ENCODE assay signal across 16 mouse cellular contexts in the genomic region with DNA sequence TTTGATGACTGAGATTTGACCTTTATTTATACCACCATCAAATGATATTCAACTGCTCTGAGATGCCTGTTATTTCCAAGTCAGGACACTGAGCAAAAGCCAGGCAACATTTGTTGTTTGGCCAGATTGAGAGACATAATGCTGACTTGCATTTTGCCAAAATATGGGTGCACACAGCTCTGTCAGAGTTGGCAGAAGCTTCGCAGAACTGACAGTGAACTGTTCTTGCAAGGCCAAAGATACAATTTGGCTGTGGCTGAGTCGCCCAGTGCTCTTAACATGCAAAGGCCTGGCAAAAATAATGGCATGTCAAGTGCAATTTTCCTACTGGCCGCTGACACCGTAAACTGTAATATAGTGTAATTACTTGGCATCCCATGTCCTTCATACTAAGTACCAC. TPM values are rescaled to one million over a fixed set of nuclear protein-coding genes. Genes with fewer than 3 reads are reported as not detected.
A peak's percentile ranks its signal among the peaks of the same experiment; 100 is the strongest.
DNase-seq lines count a peak whose midpoint lies in the region; ATAC-seq and TF ChIP-seq lines count a peak whose summit lies in the region.
"Had no signal": no experiment of that assay in that cellular context is flagged by ENCODE, and none has a peak within 500 bp of the region (broad histone marks: within the 10 kb centered on the region; RNA-seq: fewer than 3 reads in every experiment).

No protein-coding gene starts in this region.

- TF ChIP-seq CTCF in hindbrain, postnatal 0 days (IDR thresholded peaks at IDR 0.05; ENCODE audit: low read depth): no peak
- no peak for TF ChIP-seq CTCF in cerebellum, adult 2 months (IDR thresholded peaks at IDR 0.05; ENCODE audit: borderline replicate concordance, insufficient read depth, low read depth, low read length)

- H3K27ac ChIP-seq in forebrain, embryonic 16.5 days (ENCODE audit: low read length): no peak overlapping the region
- no peak overlapping the region for H3K27ac ChIP-seq in forebrain, embryonic 10.5 days
- no peak overlapping the region for H3K27ac ChIP-seq in hindbrain, postnatal 0 days
- H3K27ac ChIP-seq in hindbrain, embryonic 14.5 days: no peak overlapping the region
- H3K27ac ChIP-seq in cerebellum, adult 2 months (ENCODE audit: insufficient read depth, low read length): peak overlapping the region; percentile 2; the same call in 1 of the 2 replicates
- no peak overlapping the region for H3K27ac ChIP-seq in kidney, embryonic 16.5 days (ENCODE audit: low read length)
- H3K27ac ChIP-seq: embryonic facial prominence, embryonic 13.5 days; forebrain, embryonic 12.5 days; heart, embryonic 15.5 days; left cerebral cortex, adult 2 months; neural tube, embryonic 15.5 days had no signal

- H3K36me3 ChIP-seq in forebrain, embryonic 16.5 days (ENCODE audit: control insufficient read depth, insufficient read depth): no peaks in the 10 kb centered on the region
- no peaks in the 10 kb centered on the region for H3K36me3 ChIP-seq in forebrain, embryonic 10.5 days (replicated peaks)
- H3K36me3 ChIP-seq in hindbrain, postnatal 0 days (ENCODE audit: insufficient read depth, low read length): no peaks in the 10 kb centered on the region
- H3K36me3 ChIP-seq in hindbrain, embryonic 14.5 days (replicated peaks; ENCODE audit: control insufficient read depth, insufficient read depth): no peaks in the 10 kb centered on the region
- no peaks in the 10 kb centered on the region for H3K36me3 ChIP-seq in kidney, embryonic 16.5 days (ENCODE audit: insufficient read depth, low read length)
- H3K36me3 ChIP-seq: embryonic facial prominence, embryonic 13.5 days; forebrain, embryonic 12.5 days; heart, embryonic 15.5 days; neural tube, embryonic 15.5 days had no signal

- 63% methylated on average over 4 of the region's 4 CpGs for whole genome bisulfite sequencing in forebrain, embryonic 16.5 days
- 85% methylated on average over 4 of the region's 4 CpGs for WGBS in forebrain, embryonic 10.5 days
- 54% methylated on average over 4 of the region's 4 CpGs for WGBS in hindbrain, postnatal 0 days
- 69% methylated on average over 4 of the region's 4 CpGs for WGBS in hindbrain, embryonic 14.5 days
- 5% methylated on average over 4 of the region's 4 CpGs for WGBS in cerebellum, adult 2 months
- 76% methylated on average over 4 of the region's 4 CpGs for WGBS in kidney, embryonic 16.5 days

- H3K4me3 ChIP-seq in forebrain, embryonic 16.5 days (replicated peaks; ENCODE audit: low read length): no peak overlapping the region
- no peak overlapping the region for H3K4me3 ChIP-seq in forebrain, embryonic 10.5 days
- H3K4me3 ChIP-seq in hindbrain, postnatal 0 days (ENCODE audit: low read length): no peak overlapping the region
- H3K4me3 ChIP-seq in hindbrain, embryonic 14.5 days (replicated peaks; ENCODE audit: low read length): no peak overlapping the region
- no peak overlapping the region for H3K4me3 ChIP-seq in cerebellum, adult 2 months (replicated peaks; ENCODE audit: insufficient read depth, low read depth, low read length)
- H3K4me3 ChIP-seq in kidney, embryonic 16.5 days (ENCODE audit: low read length): no peak overlapping the region
- H3K4me3 ChIP-seq: embryonic facial prominence, embryonic 13.5 days; forebrain, embryonic 12.5 days; heart, embryonic 15.5 days; left cerebral cortex, adult 2 months; neural tube, embryonic 15.5 days had no signal

- DNase-seq in forebrain, embryonic 10.5 days (ENCODE audit: extremely low spot score, low spot score): no peak
- DNase-seq in hindbrain, postnatal 0 days (ENCODE audit: low spot score): peak; percentile 62
- no peak for DNase-seq in hindbrain, embryonic 14.5 days (ENCODE audit: low spot score)
- DNase-seq in cerebellum, adult 2 months: peak; percentile 58 to 84
- peak; percentile 50 for DNase-seq in retina, embryonic 14.5 days (ENCODE audit: low spot score)
- no peak for DNase-seq in adrenal gland, postnatal 25 days
- DNase-seq: kidney, adult 8-10 months; thymus, postnatal 14 days had no signal

- 0 out of 2 replicates have a peak, but pooled peaks have one; percentile 33 for ATAC-seq in forebrain, embryonic 16.5 days
- 0 out of 2 replicates have a peak, but pooled peaks have one; percentile 27 for ATAC-seq in hindbrain, postnatal 0 days
- no peak for ATAC-seq in hindbrain, embryonic 14.5 days (ENCODE audit: low FRiP score)
- no peak for ATAC-seq in kidney, embryonic 16.5 days (ENCODE audit: low FRiP score, low TSS enrichment)

- TF ChIP-seq POLR2A in cerebellum, adult 2 months (IDR thresholded peaks at IDR 0.05; ENCODE audit: borderline replicate concordance, insufficient read depth, low read length): no peak

- no peaks in the 10 kb centered on the region for H3K27me3 ChIP-seq in forebrain, embryonic 16.5 days (replicated peaks; ENCODE audit: control insufficient read depth, insufficient read depth, low read length)
- no peaks in the 10 kb centered on the region for H3K27me3 ChIP-seq in forebrain, embryonic 10.5 days (ENCODE audit: poor library complexity, severe bottlenecking)
- no peaks in the 10 kb centered on the region for H3K27me3 ChIP-seq in hindbrain, postnatal 0 days (ENCODE audit: insufficient read depth, low read length)
- no peaks in the 10 kb centered on the region for H3K27me3 ChIP-seq in hindbrain, embryonic 14.5 days (ENCODE audit: control insufficient read depth, insufficient read depth, low read length)
- no peaks in the 10 kb centered on the region for H3K27me3 ChIP-seq in cerebellum, adult 2 months (ENCODE audit: control insufficient read depth, insufficient read depth, low read length)
- H3K27me3 ChIP-seq in kidney, embryonic 16.5 days (ENCODE audit: insufficient read depth, low read length): no peaks in the 10 kb centered on the region
- H3K27me3 ChIP-seq: embryonic facial prominence, embryonic 13.5 days; forebrain, embryonic 12.5 days; heart, embryonic 15.5 days; neural tube, embryonic 15.5 days had no signal

- H3K4me2 ChIP-seq in forebrain, embryonic 16.5 days (ENCODE audit: low read length): no peak overlapping the region
- H3K4me2 ChIP-seq in hindbrain, postnatal 0 days (ENCODE audit: low read depth, low read length): no peak overlapping the region
- no peak overlapping the region for H3K4me2 ChIP-seq in hindbrain, embryonic 14.5 days (replicated peaks)
- H3K4me2 ChIP-seq in kidney, embryonic 16.5 days (replicated peaks; ENCODE audit: low read depth, low read length): no peak overlapping the region
- H3K4me2 ChIP-seq: embryonic facial prominence, embryonic 13.5 days; forebrain, embryonic 12.5 days; heart, embryonic 15.5 days; neural tube, embryonic 15.5 days had no signal

- H3K9ac ChIP-seq in forebrain, embryonic 16.5 days (replicated peaks; ENCODE audit: low read depth, low read length): no peak overlapping the region
- H3K9ac ChIP-seq in hindbrain, postnatal 0 days (replicated peaks; ENCODE audit: low read length): no peak overlapping the region
- H3K9ac ChIP-seq in hindbrain, embryonic 14.5 days: no peak overlapping the region
- no peak overlapping the region for H3K9ac ChIP-seq in kidney, embryonic 16.5 days (replicated peaks; ENCODE audit: low read length)
- H3K9ac ChIP-seq: embryonic facial prominence, embryonic 13.5 days; forebrain, embryonic 12.5 days; heart, embryonic 15.5 days; neural tube, embryonic 15.5 days had no signal

- peaks cover 10% of the 10 kb centered on the region for H3K4me1 ChIP-seq in forebrain, embryonic 16.5 days (replicated peaks; ENCODE audit: control insufficient read depth, insufficient read depth, low read length)
- peaks cover 4% of the 10 kb centered on the region; the same call in 1 of the 2 replicates for H3K4me1 ChIP-seq in forebrain, embryonic 10.5 days
- H3K4me1 ChIP-seq in hindbrain, postnatal 0 days (ENCODE audit: insufficient read depth, low read length): no peaks in the 10 kb centered on the region; the same call in 1 of the 2 replicates
- H3K4me1 ChIP-seq in hindbrain, embryonic 14.5 days (replicated peaks; ENCODE audit: control insufficient read depth, insufficient read depth, low read length): no peaks in the 10 kb centered on the region
- H3K4me1 ChIP-seq in cerebellum, adult 2 months (ENCODE audit: control insufficient read depth, insufficient read depth, low read length): peaks cover 11% of the 10 kb centered on the region; the same call in 1 of the 2 replicates
- H3K4me1 ChIP-seq in kidney, embryonic 16.5 days (ENCODE audit: insufficient read depth, low read length): no peaks in the 10 kb centered on the region
- H3K4me1 ChIP-seq: embryonic facial prominence, embryonic 13.5 days had no signal

- no peaks in the 10 kb centered on the region for H3K9me3 ChIP-seq in forebrain, embryonic 16.5 days (ENCODE audit: control insufficient read depth, low read length)
- H3K9me3 ChIP-seq in forebrain, embryonic 10.5 days: no peaks in the 10 kb centered on the region
- no peaks in the 10 kb centered on the region for H3K9me3 ChIP-seq in hindbrain, postnatal 0 days (ENCODE audit: low read length)
- H3K9me3 ChIP-seq in hindbrain, embryonic 14.5 days (ENCODE audit: control insufficient read depth, low read length): no peaks in the 10 kb centered on the region
- H3K9me3 ChIP-seq in kidney, embryonic 16.5 days (ENCODE audit: low read length): no peaks in the 10 kb centered on the region
- H3K9me3 ChIP-seq: embryonic facial prominence, embryonic 13.5 days; forebrain, embryonic 12.5 days; heart, embryonic 15.5 days; neural tube, embryonic 15.5 days had no signal

RNA-seq across cellular contexts. Expression of a gene that starts 22.4 kb away (rescaled TPM):
- 43.1 and 51.4 TPM in 2 replicates for polyA plus RNA-seq in forebrain, embryonic 16.5 days (2015; fragmentation: Nextera tagmentation; extraction: Ambion mirVana)
- 3.7 and 3.9 TPM in 2 replicates for polyA plus RNA-seq in forebrain, embryonic 10.5 days (2016; fragmentation: Nextera tagmentation; extraction: Ambion mirVana)
- 96.6 and 99.8 TPM in 2 replicates for total RNA-seq in hindbrain, postnatal 0 days (2014; rRNA removed)
- 56.2 and 57.9 TPM in 2 replicates for polyA plus RNA-seq in hindbrain, postnatal 0 days (2015; fragmentation: Nextera tagmentation; extraction: Ambion mirVana)
- polyA plus RNA-seq in hindbrain, embryonic 14.5 days (2014; fragmentation: Nextera tagmentation; extraction: Ambion mirVana): 68.3 and 70.9 TPM in 2 replicates
- polyA plus RNA-seq in cerebellum, adult 2 months (2012; rRNA removed): 22.9 and 23.7 TPM in 2 replicates
- total RNA-seq in adrenal gland, postnatal 25 days (2021): not detected in 2 replicates
- 0.57 and 0.84 TPM in 2 replicates for polyA plus RNA-seq in kidney, embryonic 16.5 days (2015; fragmentation: Nextera tagmentation; extraction: Ambion mirVana)
- total RNA-seq: common myeloid progenitor, adult 5-6 weeks had no signal

Comparison
In these comparisons a context has a peak if more than half of its experiments do, and no peak if none do; other contexts are left out.
1. ATAC-seq: peak in forebrain, embryonic 16.5 days (single experiment) and hindbrain, postnatal 0 days (single experiment); none in hindbrain, embryonic 14.5 days (single experiment) and kidney, embryonic 16.5 days (single experiment).
2. DNase-seq: peak in hindbrain, postnatal 0 days (single experiment), cerebellum, adult 2 months (2 of 2) and retina, embryonic 14.5 days (single experiment); none in forebrain, embryonic 10.5 days (single experiment), hindbrain, embryonic 14.5 days (single experiment) and adrenal gland, postnatal 25 days (single experiment).